Mouse (Mus musculus) heart, embryonic 14.5 days (tissue): ENCODE measurements at regions not wholly inside any gene's neighbourhood (a gene's known extent, or its start where the extent isn't known, plus 50 kb on each side); places are given as distances from the start of the nearest gene placed in this dataset.

Experiments
- ATAC-seq: fragments of 200-750 bp; cut with Nextera tagmentation; 2 replicates; pipeline ENCODE4 v1.8.0; 2017; ENCODE audit warnings: low read depth, moderate TSS enrichment; ENCODE audit not compliant: insufficient number of reproducible peaks, insufficient read depth, low FRiP score
- H3K27ac ChIP-seq, 2 experiments: fragments of 200-500 bp in 1 of 2; fragments of 300-500 bp in 1 of 2; sonication (generic) in 1 of 2; replicated peaks in 1 of 2; 2 replicates each; pipeline ENCODE4 v1.5.1; 2012 to 2014; ENCODE audit warnings: low read depth in 2 of 2, low read length in 2 of 2, control low read depth in 1 of 2, mild to moderate bottlenecking in 1 of 2, mixed read lengths in 1 of 2; ENCODE audit not compliant: control insufficient read depth in 1 of 2, insufficient read depth in 1 of 2
- H3K27me3 ChIP-seq: fragments of 300-500 bp; sonication (generic); 2 replicates; pipeline ENCODE4 v1.6.1; 2014; ENCODE audit warnings: mild to moderate bottlenecking, low read length, control low read depth; ENCODE audit not compliant: control insufficient read depth, insufficient read depth
- H3K36me3 ChIP-seq: fragments of 300-500 bp; sonication (generic); 2 replicates; pipeline ENCODE4 v1.6.1; 2014; ENCODE audit warnings: mild to moderate bottlenecking, control low read depth, low read length, mixed read lengths; ENCODE audit not compliant: control insufficient read depth, insufficient read depth
- H3K4me1 ChIP-seq, 2 experiments: fragments of 200-500 bp in 1 of 2; fragments of 300-500 bp in 1 of 2; sonication (generic) in 1 of 2; 2 replicates each; pipeline ENCODE4 v1.6.1; 2012 to 2014; ENCODE audit warnings: low read length in 2 of 2, control low read depth in 1 of 2, mixed read lengths in 1 of 2; ENCODE audit not compliant: control insufficient read depth in 2 of 2, insufficient read depth in 2 of 2
- H3K4me2 ChIP-seq: fragments of 300-500 bp; sonication (generic); 2 replicates; pipeline ENCODE4 v1.6.1; 2014; ENCODE audit warnings: mild to moderate bottlenecking, low read length
- H3K4me3 ChIP-seq, 2 experiments: fragments of 200-500 bp in 1 of 2; fragments of 300-500 bp in 1 of 2; sonication (generic) in 1 of 2; 2 replicates each; pipeline ENCODE4 v1.5.1; 2012 to 2014; ENCODE audit warnings: low read length in 2 of 2, mild to moderate bottlenecking in 2 of 2, control low read depth in 1 of 2, low read depth in 1 of 2, moderate library complexity in 1 of 2; ENCODE audit not compliant: control insufficient read depth in 1 of 2, insufficient read depth in 1 of 2
- H3K9ac ChIP-seq: fragments of 300-500 bp; sonication (generic); 2 replicates; pipeline ENCODE4 v1.6.1; 2014; ENCODE audit warnings: mild to moderate bottlenecking, low read length
- H3K9me3 ChIP-seq: fragments of 300-500 bp; sonication (generic); 2 replicates; pipeline ENCODE4 v1.6.1; 2016; ENCODE audit warnings: low read length, control low read depth; ENCODE audit not compliant: control insufficient read depth
- WGBS: fragments of 180-500 bp; shearing (Covaris S2); extraction: QIAGEN DNeasy Blood & Tissue Kit; methylation state at CpG from one replicate; pipeline ENCODE4 v1.1.7; 2014; 5-methylcytosine and 5-hydroxymethylcytosine counted together

- 53% methylated on average over 3 of the region's 3 CpGs for WGBS
- ATAC-seq = no peak
- no peak overlapping the region for H3K4me2 ChIP-seq
- no peak overlapping the region for H3K4me3 ChIP-seq
- H3K4me1 ChIP-seq = peaks cover 15 to 33% of the 10 kb centered on the region in 2 experiments
- H3K9me3 ChIP-seq = no peaks in the 10 kb centered on the region
- H3K9ac ChIP-seq = no peak overlapping the region
- no peaks in the 10 kb centered on the region for H3K27me3 ChIP-seq
- no peaks in the 10 kb centered on the region for H3K36me3 ChIP-seq
- no peak overlapping the region for H3K27ac ChIP-seq
Observed at GRCm38 (mm10) chr8:8485252-8485651, 175.8 kb downstream of the Efnb2 start.

- WGBS = 37% methylated on average over 8 of the region's 8 CpGs
Observed at GRCm38 (mm10) chr8:8484546-8484945, 176.5 kb downstream of the Efnb2 start.

DNA sequence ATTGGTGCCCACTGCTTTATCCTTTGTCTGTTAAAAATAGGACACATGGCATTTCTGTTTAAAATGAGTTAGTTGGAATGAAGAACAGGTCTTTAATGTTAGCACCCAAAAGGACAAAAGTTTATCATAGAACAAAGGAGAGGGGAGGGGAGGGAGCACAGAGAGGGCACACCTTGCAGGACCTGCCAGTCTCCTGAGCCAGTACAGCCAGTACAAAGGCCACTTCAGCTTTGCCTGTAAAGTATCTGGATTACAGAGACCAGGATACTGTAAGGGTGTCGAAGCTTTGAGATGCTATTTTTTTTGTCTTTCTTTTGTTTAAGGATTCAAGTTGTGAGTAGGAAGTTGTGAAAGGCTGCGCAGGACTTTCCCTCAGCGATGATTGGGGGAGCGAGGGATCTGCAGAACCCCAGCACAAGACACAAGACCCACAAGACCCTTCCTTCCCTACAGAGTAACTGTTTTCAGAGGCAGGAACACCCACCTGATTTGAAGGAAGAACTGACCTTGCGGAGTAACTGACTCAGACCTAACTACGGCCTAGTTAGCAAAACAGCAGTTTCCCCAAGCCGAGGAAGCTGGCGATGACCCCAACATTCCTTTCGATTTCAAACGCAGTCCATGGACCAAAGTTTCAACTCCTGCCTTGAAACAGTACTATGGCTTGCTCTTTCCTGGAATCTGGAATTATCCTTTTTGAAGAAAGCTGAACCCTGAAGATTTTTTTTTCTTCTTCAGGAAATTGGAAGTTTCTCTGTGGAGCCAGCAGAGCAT lies 178.1 kb downstream of the Efnb2 start:
- H3K27ac ChIP-seq = no peak overlapping the region
- no peak overlapping the region for H3K4me3 ChIP-seq
- no peaks in the 10 kb centered on the region for H3K27me3 ChIP-seq
- H3K9ac ChIP-seq = peak overlapping the region; percentile 6; the same call in 1 of the 2 replicates
- no peaks in the 10 kb centered on the region for H3K36me3 ChIP-seq
- peak overlapping the region; percentile 7; the same call in 1 of the 2 replicates for H3K4me2 ChIP-seq
- no peak for ATAC-seq
- peaks cover 0 to 11% of the 10 kb centered on the region in 2 experiments; a peak in 1 of 4 replicates for H3K4me1 ChIP-seq
- WGBS = 55% methylated on average over 10 of the region's 10 CpGs
- H3K9me3 ChIP-seq = no peaks in the 10 kb centered on the region

More at GRCm38 (mm10) chr8:8484546-8484945, 176.5 kb downstream of the Efnb2 start:
- Histone ChIP-seq H3K9ac (no peak overlapping the region), H3K27ac (no peak overlapping the region), H3K4me1 (peaks cover 15 to 28% of the 10 kb centered on the region in 2 experiments), H3K9me3 (no peaks in the 10 kb centered on the region), H3K27me3 (no peaks in the 10 kb centered on the region), H3K4me3 (no peak overlapping the region), H3K4me2 (no peak overlapping the region), H3K36me3 (no peaks in the 10 kb centered on the region)
- no peak for ATAC-seq

GRCm38 (mm10) chr8:8477456-8477855 lies 183.6 kb downstream of the Efnb2 start:
- Histone ChIP-seq H3K36me3 (no peaks in the 10 kb centered on the region), H3K27ac (no peak overlapping the region), H3K4me1 (no peaks in the 10 kb centered on the region; a peak in 1 of 4 replicates), H3K4me3 (no peak overlapping the region), H3K4me2 (no peak overlapping the region), H3K27me3 (no peaks in the 10 kb centered on the region), H3K9me3 (no peaks in the 10 kb centered on the region), H3K9ac (no peak overlapping the region)
- ATAC-seq = no peak
- 75% methylated on average over 5 of the region's 5 CpGs for WGBS

GRCm38 (mm10) chr8:8468552-8468951 lies 192.5 kb downstream of the Efnb2 start:
- no peaks in the 10 kb centered on the region for H3K27me3 ChIP-seq
- no peak overlapping the region for H3K4me3 ChIP-seq
- H3K9ac ChIP-seq = no peak overlapping the region
- no peaks in the 10 kb centered on the region; a peak in 1 of 4 replicates for H3K4me1 ChIP-seq
- H3K9me3 ChIP-seq = no peaks in the 10 kb centered on the region
- ATAC-seq = no peak
- H3K36me3 ChIP-seq = no peaks in the 10 kb centered on the region
- no peak overlapping the region for H3K27ac ChIP-seq
- WGBS = 58% methylated on average over 3 of the region's 3 CpGs
- H3K4me2 ChIP-seq = no peak overlapping the region

DNA sequence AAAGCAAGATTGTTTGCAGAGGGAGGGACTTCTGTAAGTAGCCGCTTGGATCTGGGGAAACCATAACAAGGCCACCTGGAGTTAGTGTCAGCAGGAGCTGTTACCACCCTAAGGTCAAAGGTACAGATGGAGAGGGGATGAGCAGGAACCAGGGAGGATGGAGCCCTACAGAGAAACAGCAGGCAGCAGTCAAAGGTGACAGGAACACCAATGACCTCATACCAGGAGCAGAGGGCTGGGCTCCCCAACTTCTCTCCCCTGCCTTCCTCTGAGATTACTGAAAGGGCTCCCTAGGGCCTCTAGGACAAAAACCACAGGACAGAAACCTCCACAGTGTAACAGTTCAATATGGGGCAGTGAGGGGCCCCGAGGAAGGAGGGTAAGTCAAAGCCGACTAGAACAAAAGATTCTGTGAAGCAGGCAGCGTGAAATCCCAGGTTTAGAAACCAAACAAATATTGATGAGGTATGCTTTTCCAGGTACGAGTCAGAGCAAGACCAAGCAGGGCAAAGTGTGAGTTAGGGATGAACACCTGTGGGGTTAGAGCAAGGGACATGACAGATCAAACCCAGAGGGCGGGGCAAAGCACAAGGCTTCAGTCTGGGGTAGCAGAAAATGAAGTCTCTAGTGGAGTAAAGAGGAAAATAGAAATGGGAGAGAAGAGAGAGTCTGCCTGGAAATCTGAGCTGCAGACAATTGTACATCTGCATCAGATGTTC lies 194.4 kb downstream of the Efnb2 start:
- Histone ChIP-seq H3K36me3 (no peaks in the 10 kb centered on the region), H3K27ac (no peak overlapping the region), H3K27me3 (no peaks in the 10 kb centered on the region), H3K4me3 (no peak overlapping the region), H3K4me2 (no peak overlapping the region), H3K9ac (0 out of 2 replicates have a peak overlapping the region, but pooled peaks have one; percentile 30), H3K9me3 (no peaks in the 10 kb centered on the region), H3K4me1 (no peaks in the 10 kb centered on the region)
- no peak for ATAC-seq
- whole genome bisulfite sequencing = 29% methylated on average over 6 of the region's 6 CpGs

DNA sequence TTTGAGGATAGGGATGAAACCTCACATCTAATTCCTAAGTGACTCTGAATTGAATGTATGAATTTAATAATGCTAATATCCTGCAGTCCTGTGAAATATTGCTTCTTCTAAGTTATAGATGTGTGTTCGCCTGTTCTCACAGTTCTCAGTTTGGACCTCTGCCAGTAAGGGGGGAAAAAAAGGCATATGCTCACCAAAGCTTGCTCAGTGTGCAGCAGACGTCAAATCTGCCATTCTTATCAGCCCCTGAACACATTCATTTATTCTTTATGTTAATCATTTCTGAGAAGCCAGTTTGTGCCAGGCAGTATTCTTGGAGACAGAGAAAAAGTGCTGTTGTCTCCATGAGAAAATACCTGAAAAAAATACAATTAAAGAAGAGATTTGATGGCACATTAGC lies 198.6 kb downstream of the Efnb2 start:
- Histone ChIP-seq H3K4me1 (peaks cover 2 to 3% of the 10 kb centered on the region in 2 experiments), H3K27ac (no peak overlapping the region), H3K9ac (no peak overlapping the region), H3K4me3 (no peak overlapping the region), H3K4me2 (no peak overlapping the region), H3K9me3 (no peaks in the 10 kb centered on the region), H3K27me3 (no peaks in the 10 kb centered on the region), H3K36me3 (no peaks in the 10 kb centered on the region)
- ATAC-seq = no peak
- WGBS = 25% methylated on average over 2 of the region's 2 CpGs
